Mouse (Mus musculus): ENCODE measurements around the gene Golt1b.

DNA sequence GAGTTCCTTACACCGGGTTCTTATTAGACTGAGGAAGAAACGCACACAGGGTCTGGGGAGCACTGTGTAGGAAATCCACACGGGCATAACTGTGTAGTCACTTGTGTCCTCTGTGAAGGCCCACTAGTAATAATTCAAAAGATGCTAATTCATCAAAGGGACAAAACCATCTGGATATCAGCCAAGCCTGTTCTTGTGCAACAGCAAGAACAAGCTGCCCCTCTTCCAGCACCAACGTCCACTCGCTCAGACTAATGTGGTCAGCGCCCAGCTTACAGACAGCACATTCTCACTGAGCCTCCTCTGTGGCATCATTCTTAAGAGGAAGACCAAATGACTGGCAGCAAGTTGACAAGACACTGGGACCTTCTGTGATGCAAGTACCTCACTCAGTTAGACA, 7.1 kb upstream of the Golt1b start:
- TF ChIP-seq CTCF (IDR thresholded peaks at IDR 0.05; ENCODE audit: borderline replicate concordance, insufficient read depth, low read depth, low read length) (no peak), POLR2A (IDR thresholded peaks at IDR 0.05; ENCODE audit: borderline replicate concordance, insufficient read depth, low read length) (no peak)

Measured in cerebellum, adult 2 months (tissue).